Mouse (Mus musculus) stomach, postnatal 0 days (tissue): Measurements from ENCODE around the gene Cdca7. TPM values are rescaled to one million over a fixed set of nuclear protein-coding genes. Genes with fewer than 3 reads are reported as not detected.

ENCODE experiments used
- ATAC-seq: fragments of 200-750 bp; cut with Nextera tagmentation; 2 replicates; pipeline ENCODE4 v1.8.0; 2017; ENCODE audit not compliant: low FRiP score, low TSS enrichment
- DNase-seq: peaks from one replicate; pipeline ENCODE4 v3.0.0-alpha.2; 2016; ENCODE audit warnings: low spot score
- H3K27ac ChIP-seq: fragments of 300-500 bp; sonication (generic); replicated peaks from 2 replicates; pipeline ENCODE4 v1.5.1; 2014; ENCODE audit warnings: mild to moderate bottlenecking, control low read depth
- H3K27me3 ChIP-seq: fragments of 300-500 bp; sonication (generic); 2 replicates; pipeline ENCODE4 v1.6.1; 2014; ENCODE audit warnings: low read length; ENCODE audit not compliant: control insufficient read depth, insufficient read depth
- H3K36me3 ChIP-seq: fragments of 300-500 bp; sonication (generic); 2 replicates; pipeline ENCODE4 v1.6.1; 2014; ENCODE audit warnings: low read length, mixed read lengths; ENCODE audit not compliant: control insufficient read depth, insufficient read depth
- H3K4me1 ChIP-seq: fragments of 300-500 bp; sonication (generic); replicated peaks from 2 replicates; pipeline ENCODE4 v1.6.1; 2014; ENCODE audit warnings: antibody characterized with exemption; ENCODE audit not compliant: control insufficient read depth, insufficient read depth
- H3K4me2 ChIP-seq: fragments of 300-500 bp; sonication (generic); replicated peaks from 2 replicates; pipeline ENCODE4 v1.6.1; 2014; ENCODE audit warnings: low read depth, mild to moderate bottlenecking, control low read depth, moderate library complexity
- H3K4me3 ChIP-seq: fragments of 300-500 bp; sonication (generic); 2 replicates; pipeline ENCODE4 v1.5.1; 2014; ENCODE audit warnings: low read depth, low read length, control low read depth
- H3K9ac ChIP-seq: fragments of 300-500 bp; sonication (generic); 2 replicates; pipeline ENCODE4 v1.6.1; 2014; ENCODE audit warnings: mild to moderate bottlenecking, low read length, control low read depth, mixed read lengths
- H3K9me3 ChIP-seq: fragments of 300-500 bp; sonication (generic); 2 replicates; pipeline ENCODE4 v1.6.1; 2016; ENCODE audit warnings: low read length; ENCODE audit not compliant: control insufficient read depth
- CTCF ChIP-seq: IDR thresholded peaks from 2 replicates; pipeline ENCODE4 v1.5.1; 2016; ENCODE audit warnings: antibody characterized with exemption, low read depth, mild to moderate bottlenecking, moderate library complexity
- EP300 ChIP-seq: optimal IDR thresholded peaks from 2 replicates; pipeline ENCODE3; 2016; ENCODE audit warnings: antibody characterized with exemption
- WGBS: fragments of 180-500 bp; shearing (Covaris S2); extraction: QIAGEN DNeasy Blood & Tissue Kit; methylation state at CpG from one replicate; pipeline ENCODE4 v1.1.7; 2014; 5-methylcytosine and 5-hydroxymethylcytosine counted together
- polyA plus RNA-seq: library from polyadenylated mRNA; unstranded; fragments of >200 nt; fragmentation: Nextera tagmentation; extraction: Ambion mirVana; gene quantifications from 2 replicates; pipeline ENCODE4 v1.2.1, GENCODE M21; 2015

Cdca7 gene
- polyA plus RNA-seq, 1 experiment from 2014 or later, result 42.7 TPM

DNA sequence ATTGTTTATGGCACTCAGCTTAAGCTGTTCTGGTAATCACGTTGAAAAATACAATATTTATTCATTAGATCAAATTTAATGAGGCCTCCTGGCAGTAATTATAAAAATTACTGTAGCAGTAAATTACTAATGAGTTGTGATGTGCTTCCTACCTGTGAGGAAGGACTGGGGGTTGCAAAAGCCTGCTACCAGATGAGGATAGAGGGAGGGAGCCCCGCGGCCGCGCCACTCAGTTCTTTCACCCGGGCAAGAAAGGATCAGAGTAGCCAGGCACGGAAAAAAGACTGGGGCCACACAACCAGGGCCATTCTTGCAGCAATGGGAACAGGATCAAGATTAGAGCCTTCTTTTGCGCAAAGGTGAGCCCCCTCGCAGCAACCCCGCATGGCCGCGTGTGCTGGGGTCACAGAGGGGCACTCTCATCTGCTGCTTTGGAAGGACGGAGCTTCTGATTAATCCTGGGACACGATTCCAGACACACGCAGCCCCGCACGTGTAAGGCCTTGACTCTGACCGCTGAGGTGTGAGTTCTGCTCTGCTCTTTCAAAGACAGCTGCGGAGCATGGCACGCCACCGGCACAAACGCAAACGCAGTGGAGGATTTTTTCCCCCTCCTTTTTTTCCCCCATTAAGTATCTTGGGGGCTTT, 23.2 kb downstream of the Cdca7 start:
- Histone ChIP-seq H3K4me1 (no peaks in the 10 kb centered on the region), H3K27ac (no peak overlapping the region), H3K27me3 (no peaks in the 10 kb centered on the region), H3K4me3 (no peak overlapping the region), H3K36me3 (no peaks in the 10 kb centered on the region), H3K9me3 (no peaks in the 10 kb centered on the region), H3K9ac (peak overlapping the region; percentile 43; the same call in 1 of the 2 replicates), H3K4me2 (no peak overlapping the region)
- ATAC-seq (no peak), DNase-seq (no peak)
- TF ChIP-seq CTCF (no peak), EP300 (no peak)
- WGBS, result 31% methylated on average over 23 of the region's 23 CpGs

DNA sequence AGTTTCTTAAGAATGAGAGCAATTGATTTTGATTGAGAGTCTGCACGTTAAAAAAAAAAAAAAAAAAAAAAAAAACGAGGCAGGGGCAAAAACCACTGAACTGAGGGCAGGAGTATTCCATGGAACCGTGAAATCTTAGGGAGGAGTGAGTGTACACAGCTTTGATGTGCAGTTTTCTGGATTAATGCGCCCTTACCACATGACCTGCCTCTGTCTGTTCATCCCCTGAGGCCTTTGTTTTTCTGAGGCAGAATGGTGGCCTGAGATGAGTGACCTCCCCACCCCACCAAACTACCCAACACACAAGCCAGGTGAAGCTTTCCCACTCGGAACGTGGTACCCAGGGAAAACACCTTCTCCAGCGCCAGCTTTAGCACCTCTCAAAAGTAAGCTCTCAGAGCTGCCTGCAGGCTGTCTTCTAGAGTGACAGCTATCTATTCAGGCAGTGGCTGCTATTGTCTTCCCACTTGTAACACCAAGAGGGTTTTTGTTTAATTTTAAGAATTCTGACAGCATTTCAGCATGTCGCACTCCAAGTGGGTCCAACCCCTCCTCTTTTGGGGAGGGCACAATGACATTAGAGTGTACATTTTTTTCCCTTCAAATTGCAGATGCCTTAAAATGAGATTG, 23.9 kb downstream of the Cdca7 start:
- no peaks in the 10 kb centered on the region for H3K4me1 ChIP-seq
- DNase-seq (no peak), ATAC-seq (no peak)
- H3K4me3 ChIP-seq, result no peak overlapping the region
- H3K36me3 ChIP-seq, result no peaks in the 10 kb centered on the region
- TF ChIP-seq EP300, result no peak
- TF ChIP-seq CTCF, result no peak
- no peak overlapping the region for H3K9ac ChIP-seq
- H3K9me3 ChIP-seq, result no peaks in the 10 kb centered on the region
- H3K27ac ChIP-seq, result no peak overlapping the region
- H3K4me2 ChIP-seq, result no peak overlapping the region
- 47% methylated on average over 8 of the region's 8 CpGs for WGBS
- no peaks in the 10 kb centered on the region for H3K27me3 ChIP-seq

DNA sequence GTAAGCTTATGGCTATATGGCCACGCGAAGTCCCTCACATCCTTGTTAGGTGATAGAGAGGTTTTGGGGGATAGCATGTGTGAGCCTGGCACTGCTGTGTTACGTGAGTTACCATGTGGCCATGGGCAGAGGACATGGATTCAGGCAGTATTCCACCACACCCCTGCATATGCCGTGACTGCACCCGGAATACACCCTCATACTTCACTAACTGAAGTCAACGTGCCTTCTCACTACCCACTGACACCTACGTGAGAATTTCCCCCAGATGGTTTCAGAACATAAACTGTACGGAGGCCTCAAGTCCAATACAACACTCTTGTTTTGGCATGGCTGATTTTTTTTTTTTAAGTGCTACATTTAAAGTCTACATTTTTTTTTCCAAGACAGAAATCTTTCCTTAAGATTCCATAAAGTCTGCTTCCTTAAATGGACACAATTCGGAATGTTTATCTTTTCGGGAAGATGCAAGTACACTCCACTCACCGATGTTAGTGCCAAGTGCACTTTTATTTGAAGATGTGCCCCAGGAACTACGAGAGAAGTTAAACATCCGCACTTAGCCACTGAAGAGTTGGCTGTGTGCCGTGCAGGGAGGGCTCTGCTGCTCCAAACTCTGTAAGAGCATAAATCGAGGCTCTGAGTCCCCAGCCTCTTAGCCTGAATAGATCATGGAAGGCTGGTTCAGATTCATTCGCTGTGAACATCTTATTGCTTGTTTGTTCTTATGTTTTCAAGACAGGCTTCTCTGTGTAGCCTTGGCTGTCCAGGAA, 26.3 kb downstream of the Cdca7 start:
- peak; percentile 39 for DNase-seq
- Histone ChIP-seq H3K4me2 (no peak overlapping the region), H3K4me3 (no peak overlapping the region), H3K36me3 (no peaks in the 10 kb centered on the region), H3K4me1 (no peaks in the 10 kb centered on the region), H3K27me3 (no peaks in the 10 kb centered on the region), H3K9me3 (no peaks in the 10 kb centered on the region), H3K27ac (peak overlapping the region; percentile 83), H3K9ac (no peak overlapping the region)
- TF ChIP-seq EP300 (peak; percentile 83), CTCF (no peak)
- 46% methylated on average over 16 of the region's 16 CpGs for WGBS
- peak; percentile 59; the same call in 1 of the 2 replicates for ATAC-seq

DNA sequence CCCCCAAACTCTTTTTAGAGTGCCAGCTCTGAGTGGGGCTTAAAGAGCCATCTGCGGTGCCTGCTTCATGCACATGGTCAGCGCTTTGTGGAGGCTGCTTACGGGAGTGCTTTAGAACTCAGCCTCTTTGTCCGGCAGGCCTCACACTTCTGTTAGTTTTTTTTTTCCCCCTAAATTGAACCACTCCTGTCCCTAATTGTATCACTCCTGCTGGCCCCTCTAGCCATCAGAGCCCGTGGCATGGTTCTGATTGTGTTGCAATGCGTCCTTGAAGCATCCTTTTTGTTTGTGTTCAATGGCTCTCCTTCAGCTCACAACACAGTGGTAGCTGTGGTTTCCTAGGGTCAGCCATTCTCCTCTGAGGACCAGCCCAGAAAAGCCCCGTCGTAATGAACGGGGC, 27.7 kb downstream of the Cdca7 start:
- Histone ChIP-seq H3K9ac (no peak overlapping the region), H3K27me3 (no peaks in the 10 kb centered on the region), H3K27ac (peak overlapping the region; percentile 63), H3K9me3 (no peaks in the 10 kb centered on the region), H3K4me1 (no peaks in the 10 kb centered on the region), H3K4me3 (no peak overlapping the region), H3K4me2 (no peak overlapping the region), H3K36me3 (no peaks in the 10 kb centered on the region)
- 70% methylated on average over 9 of the region's 9 CpGs for WGBS
- ATAC-seq, result no peak
- TF ChIP-seq CTCF (no peak), EP300 (no peak)
- no peak for DNase-seq

DNA sequence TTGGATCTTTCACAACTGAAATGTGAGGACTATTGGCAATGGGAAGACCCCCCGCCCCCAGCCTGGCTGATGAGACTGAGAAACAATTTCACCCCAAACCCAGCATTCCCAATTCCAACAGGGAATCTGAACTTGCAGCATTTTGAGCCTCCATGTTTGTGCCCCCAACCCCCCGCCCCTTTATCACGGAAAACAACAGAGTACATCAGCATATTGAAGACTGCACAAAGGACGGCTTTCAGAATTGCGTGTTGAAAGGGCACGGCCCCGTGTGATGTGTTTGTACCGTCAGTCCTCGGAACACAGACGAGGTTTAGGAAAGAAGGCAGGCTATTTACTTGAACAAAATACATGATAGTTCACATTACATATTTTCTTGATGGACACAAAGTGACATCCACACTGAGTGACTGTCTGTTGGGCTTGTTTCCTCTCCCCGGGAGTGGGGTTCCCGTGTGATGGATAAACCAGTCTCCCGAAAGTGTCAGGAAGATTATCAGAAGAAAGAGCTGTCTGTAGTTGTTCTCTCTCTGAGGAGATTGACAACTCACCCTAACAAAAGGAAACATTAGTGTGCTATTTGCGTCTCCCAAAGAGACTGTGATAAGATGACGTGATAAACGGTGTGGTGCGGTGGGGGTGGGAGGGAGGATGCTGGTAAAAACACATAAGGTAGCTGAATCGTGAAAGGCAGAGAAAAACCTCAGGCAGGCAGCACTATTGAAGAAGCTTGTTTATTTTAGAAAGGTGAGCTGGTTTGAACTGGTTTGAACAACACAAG, 32.1 kb downstream of the Cdca7 start:
- Histone ChIP-seq H3K9ac (0 out of 2 replicates have a peak overlapping the region, but pooled peaks have one; percentile 27), H3K27ac (no peak overlapping the region), H3K4me3 (no peak overlapping the region), H3K27me3 (no peaks in the 10 kb centered on the region), H3K36me3 (no peaks in the 10 kb centered on the region), H3K4me1 (no peaks in the 10 kb centered on the region), H3K4me2 (no peak overlapping the region), H3K9me3 (no peaks in the 10 kb centered on the region)
- no peak for DNase-seq
- ATAC-seq, result peak; percentile 15; the same call in 1 of the 2 replicates
- WGBS, result 30% methylated on average over 18 of the region's 18 CpGs
- no peak for TF ChIP-seq EP300
- no peak for TF ChIP-seq CTCF
